Mouse (Mus musculus) kidney, adult 2 months (tissue): ENCODE measurements around the gene Slc22a5.

ENCODE experiments used
- CTCF ChIP-seq: fragments of 200-500 bp; conservative IDR thresholded peaks from 2 replicates; pipeline ENCODE4 v1.5.1; 2011; ENCODE audit warnings: low read depth, mild to moderate bottlenecking, control low read depth, low read length, moderate library complexity, mixed read lengths; ENCODE audit not compliant: insufficient read depth, insufficient read length
- POLR2A ChIP-seq: fragments of 200-500 bp; IDR thresholded peaks from one replicate; pipeline ENCODE4 v1.6.1; 2011; ENCODE audit warnings: low read depth, low read length, control low read depth

GRCm38 (mm10) chr11:53839663-53840642 lies 51.5 kb downstream of the Slc22a5 start:
- TF ChIP-seq CTCF (no peak), POLR2A (no peak)
